Mouse (Mus musculus) layer of hippocampus, adult 9-10 months (tissue): ENCODE data around the gene Plcl2.

Experiments
- DNase-seq: peaks from one replicate; pipeline ENCODE4 v3.0.0; 2022; ENCODE audit warnings: low spot score

Gene Plcl2

DNA sequence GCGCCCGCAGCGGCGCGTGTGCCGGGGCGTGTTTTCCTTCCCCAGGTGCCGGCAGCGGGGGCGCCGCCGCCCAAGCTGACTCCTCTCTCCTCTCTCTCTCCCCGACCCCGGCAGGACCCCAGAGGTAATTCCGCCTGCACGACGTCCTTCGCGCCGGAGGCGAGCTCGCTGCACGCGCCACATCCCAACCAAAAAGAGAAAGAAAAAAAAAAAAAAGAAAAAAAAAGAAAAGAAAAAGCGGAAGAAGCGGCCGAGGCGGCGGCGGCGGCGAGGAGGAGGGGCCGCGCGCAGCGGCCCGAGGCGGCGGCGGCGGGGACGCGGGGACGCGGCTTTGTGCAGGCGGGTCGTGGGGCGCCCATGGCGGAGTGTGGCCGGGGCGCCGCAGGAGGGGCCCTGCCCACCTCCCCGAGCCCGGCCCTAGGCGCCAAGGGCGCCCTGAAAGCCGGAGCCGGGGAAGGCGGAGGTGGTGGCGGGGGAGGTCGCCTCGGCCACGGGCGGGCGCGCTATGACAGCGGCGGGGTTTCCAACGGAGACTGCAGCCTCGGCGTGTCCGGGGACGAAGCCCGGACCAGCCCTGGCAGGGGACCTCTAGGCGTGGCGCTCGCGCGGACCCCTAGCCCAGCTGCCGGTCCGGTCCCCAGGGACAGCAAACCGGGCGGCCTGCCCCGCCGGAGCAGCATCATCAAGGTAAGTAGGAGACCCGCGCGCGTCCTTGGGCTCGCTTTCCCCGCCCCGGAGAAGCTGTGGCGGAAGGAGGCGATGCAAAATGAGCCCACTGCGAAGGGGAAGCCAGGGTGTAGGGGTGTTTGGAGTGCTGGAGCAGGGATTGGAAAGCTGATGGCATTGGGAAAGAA, at the start of gene Plcl2:
TSS of gene Plcl2 (plus strand) at position 153 of the 854 bp plus-strand sequence.
- DNase-seq, result no peak

DNA sequence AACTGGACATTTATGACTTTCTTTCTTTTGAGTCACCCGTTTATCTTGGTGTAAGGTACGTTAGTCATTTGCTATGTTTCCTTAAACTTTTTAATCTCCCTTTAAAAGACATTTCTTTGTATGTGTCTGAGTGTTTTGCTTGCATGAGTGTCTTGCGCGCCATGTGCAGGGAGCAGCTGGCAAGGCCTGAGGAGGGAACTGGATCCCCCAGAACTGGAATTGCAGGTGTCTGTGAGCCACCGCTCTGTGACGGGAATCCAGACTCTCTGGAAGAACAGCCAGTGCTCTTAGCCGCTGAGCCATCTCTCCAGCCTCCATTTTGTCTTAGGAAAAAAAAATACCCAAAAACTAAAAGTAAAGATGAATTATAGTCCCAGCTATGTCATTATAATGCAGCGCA, 48.9 kb upstream of the Plcl2 start:
- DNase-seq, result no peak

DNA sequence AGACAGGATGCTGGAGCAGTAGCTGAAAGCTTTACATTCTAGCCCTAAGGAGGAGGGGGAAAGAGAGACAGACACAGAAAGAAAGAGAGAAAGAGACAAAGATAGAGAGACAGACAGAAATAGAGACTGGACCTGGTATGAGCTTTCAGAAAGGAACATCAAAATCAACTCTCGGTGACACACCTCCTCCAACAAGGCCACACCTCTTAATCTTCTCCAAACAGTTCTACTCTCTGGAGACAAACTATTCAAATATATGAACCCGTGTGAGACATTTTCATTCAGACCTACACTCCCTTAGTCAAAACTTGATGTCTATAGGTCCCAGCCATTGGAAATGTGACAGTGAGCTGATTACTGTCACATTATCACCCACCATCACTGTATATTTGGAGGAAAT, 41.8 kb upstream of the Plcl2 start:
- no peak for DNase-seq

DNA sequence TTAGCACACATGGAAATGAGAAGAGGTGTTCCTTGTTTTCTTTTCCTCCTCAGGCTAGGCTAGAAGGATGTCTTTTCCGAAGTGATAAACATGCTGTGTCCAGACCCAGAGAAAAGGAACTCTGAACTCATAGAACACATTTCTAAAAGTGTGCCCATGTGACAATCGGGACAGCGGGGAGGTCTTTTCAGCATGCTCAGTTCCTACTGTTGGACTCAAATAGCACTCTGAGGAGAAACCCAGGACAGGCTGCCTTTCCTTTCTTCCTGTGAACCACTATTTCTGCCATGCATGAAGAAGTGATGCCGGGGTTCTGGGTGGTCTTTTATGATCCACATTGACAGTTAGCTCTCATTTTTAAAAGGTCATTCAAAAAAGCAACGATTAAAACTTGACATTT, 40.1 kb upstream of the Plcl2 start:
- DNase-seq, result no peak

DNA sequence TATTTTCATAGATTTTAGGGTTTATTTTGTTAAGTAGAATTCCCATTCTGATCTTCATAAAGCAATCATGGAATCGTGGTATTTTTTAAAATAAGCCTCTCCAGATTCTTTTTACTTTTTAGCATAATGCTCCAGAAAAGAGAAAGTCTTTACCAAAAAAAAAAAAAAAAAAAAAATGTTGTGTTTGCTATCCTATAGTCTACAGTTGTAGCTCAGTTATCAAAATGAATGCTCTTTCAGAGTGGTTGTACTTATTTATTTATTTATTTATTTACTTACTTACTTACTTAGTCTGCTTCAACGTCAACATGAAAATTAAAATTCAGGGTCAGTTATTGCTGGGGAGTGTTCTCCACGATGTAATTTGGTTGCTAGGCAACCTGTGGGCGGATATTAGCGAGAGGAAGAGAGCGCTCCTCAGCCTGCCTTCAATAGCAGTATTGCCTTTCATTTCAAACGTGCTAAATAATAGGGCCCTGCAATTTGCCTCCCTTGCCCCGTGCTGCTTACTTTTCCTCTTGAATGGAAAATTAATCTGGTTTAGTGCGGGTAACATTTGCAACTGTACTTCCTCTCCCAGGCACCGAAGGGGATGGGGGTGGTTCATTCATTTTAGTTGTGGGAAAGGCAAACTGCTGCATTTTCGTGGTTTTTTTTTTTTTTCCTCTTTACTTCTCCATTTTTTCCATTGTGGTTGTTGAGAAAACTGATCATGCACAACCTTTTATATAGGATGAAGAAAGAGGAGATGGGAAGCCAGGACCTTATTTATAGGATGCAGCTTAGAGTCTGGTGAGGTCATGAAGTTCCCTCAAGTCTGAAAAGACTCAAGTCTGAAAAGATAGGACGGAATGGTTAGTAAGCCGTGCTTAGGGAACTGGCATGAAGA, 39.4 kb upstream of the Plcl2 start:
- DNase-seq, result peak; percentile 44

DNA sequence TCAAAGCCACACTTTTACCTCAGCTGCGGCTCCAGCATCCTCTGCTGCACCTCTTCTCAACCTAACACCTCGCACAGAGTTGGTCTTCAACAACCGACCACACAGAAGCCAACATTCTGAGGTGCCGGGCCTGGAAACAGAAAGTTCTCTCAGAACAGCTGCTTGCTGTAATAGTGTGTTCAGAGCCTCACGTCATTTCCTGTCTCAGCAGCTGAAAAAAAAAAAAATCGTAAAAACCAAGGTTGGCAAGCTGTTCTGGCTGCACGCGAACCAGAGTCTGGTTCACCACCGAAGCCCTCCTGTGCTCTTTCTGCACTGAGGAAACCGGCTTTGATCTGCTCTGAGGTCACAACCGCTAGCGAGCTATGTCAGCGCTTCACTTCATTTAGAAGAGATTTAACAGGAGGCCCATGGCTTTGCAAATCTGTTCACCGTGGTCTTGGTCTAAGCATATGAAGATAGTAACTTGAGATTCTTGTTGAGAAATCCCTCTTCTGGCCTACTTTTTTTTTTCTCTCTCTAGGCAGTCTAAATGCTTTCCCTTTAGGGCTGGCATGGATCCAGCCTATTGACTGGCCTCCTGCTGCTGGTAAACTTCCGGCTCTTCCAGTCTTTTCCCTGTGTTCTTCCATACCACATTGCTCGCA, 38.6 kb upstream of the Plcl2 start:
- DNase-seq, result no peak

DNA sequence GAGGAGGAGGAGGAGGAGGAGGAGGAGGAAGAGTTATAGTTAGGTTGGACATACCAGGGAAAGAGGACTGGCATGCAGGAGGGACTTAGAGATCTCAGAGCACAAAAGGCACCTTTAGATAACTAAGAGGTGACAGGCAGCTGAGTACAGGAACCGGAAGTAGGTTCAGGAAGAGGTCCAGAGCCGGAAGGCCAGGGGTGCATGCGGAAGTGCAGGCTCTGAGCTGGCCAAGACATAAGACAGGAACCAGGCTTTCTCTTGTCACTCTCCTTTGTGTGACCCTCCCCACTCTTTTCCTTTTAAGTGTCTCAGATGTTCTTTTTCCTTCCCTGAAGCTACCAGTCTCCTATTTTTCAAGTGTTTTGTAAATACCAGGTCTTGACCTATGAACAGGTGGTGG, 38.0 kb upstream of the Plcl2 start:
- no peak for DNase-seq

DNA sequence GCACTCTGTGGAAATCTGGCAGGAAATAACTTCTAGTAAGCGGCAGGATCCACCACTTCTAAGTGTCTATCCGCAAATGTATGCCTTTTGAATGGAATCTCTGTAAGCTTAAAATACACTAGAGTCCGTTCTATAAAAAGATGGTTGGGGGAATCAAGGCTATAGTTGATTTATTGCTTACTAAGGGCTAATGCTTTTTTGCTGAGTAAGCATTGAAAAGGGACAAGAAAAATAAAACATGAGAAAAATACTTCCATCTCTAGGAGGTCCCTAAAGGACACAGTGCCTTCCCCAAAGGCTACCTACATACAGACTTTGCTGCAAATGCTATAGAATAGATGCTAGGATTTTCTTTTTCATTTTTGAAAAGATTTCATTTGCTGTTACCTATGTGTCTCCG, 31.9 kb upstream of the Plcl2 start:
- DNase-seq, result no peak

DNA sequence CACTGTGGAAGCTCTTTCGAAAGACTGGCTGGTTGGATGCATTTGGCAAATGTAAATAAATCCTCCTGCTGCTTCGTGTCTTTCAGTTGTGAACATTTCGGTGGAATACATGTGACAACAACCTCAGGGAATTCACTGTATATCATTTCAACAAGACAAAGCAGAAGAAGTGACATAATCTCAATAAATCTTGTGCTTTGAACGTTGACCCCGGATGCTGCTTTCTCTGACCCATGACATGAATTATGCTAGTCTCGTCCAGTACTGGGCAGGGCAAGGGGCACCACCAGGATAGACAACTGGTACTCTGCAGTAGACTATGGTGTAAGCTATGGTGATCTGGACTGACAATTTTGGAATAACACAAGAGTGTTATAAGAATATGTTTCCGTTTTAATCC, 28.3 kb upstream of the Plcl2 start:
- no peak for DNase-seq

DNA sequence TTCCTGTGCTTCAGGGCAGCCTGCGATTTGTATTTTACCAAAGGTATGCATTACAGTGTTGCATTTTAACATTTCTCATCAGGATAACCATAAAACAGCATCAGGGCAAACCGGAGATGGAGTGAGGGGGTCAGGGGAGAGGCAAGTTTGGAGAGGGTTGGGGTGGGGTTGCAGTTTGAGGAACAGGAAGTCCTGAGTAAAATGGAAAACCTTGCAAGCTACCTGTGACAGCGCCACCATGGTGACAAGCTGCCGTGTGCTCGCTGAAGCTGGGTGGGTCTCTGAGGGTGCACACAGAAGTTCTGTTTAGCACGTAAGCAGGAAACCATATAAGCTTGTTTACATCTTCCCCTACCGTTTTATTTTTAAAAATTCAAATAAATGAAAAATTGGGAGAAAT, 25.5 kb upstream of the Plcl2 start:
- DNase-seq, result no peak

DNA sequence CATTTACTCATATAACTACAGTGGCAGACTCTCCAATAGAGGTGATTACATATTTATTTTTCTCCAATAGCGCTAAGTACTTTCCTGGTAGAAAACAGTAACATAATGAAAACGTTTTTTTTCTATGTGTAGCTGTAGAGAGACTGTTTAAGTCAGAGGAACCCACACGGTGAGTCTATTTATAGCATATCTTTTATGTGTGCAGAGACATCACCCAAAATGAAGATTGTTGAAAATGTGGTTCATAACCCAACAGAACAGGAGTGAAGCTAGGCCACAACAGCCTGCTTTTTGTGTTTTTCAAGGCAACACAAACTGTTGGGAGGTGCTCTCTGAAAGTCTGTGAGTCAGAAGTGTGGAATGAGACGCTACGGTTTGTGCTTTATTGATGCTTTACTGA, 24.2 kb upstream of the Plcl2 start:
- DNase-seq, result no peak

DNA sequence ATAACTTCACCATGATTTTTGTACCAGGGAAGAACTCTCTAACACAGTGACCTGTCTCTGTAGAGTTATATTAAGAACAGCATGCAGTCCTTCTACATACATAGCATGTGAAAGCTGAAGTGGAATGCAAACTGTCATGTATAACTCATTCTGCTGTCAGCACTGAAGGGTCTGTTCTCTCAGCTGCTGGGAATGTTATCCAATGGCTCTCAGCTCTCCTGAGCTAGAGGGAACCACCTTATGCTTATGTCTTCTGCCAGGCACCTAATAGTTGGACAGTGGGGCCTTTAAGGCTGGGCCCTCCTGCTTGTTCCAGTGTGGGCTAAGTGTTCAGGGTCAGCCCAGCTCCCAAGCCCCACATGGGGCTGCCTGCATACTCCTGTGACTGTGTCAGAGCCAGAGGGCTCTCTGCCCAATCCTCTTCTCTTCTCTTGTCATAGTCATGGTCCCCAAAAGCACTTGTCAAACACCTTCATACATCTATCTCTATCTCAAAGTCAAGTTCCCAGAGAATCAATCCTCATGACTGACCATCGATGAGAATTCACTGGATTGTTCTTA, 22.1 kb upstream of the Plcl2 start:
- DNase-seq, result no peak

DNA sequence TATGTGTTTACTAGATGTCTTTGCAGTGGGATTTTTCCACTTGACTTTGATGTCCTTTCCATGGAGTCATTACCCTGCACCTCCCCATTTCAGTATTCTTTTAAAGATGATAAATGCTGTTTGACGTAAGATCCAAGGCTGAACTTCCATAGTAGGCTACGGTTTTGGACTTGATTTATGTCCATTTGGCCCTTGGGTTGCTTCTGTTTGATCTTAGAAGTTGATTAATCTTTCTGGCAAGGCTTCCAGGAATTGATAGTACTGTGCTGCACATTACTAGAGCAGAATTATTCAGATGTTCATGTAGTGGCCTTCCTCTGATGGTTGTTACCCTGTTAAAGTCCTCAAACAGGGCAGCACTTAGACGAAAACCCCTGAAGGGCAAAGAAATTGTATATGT, 21.5 kb upstream of the Plcl2 start:
- DNase-seq, result no peak

DNA sequence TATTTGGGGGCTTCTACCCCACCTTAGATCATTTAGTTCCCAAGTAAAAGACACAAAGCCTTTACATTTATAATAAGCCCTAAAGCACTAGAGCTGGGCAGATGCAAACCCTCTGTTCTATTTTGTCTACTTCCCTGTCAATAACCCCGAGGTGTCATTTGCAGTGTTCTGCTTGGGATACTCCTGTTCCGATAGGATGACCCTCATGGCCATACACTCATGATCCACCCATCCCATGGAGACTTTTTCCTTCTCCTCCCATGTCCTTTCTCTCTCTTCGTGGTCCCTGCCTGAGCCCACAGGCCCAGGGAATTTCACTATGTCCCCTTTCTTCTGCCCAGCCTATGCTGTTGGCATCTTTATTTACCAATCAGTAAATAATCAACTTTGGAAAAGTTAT, 20.8 kb upstream of the Plcl2 start:
- DNase-seq, result no peak

DNA sequence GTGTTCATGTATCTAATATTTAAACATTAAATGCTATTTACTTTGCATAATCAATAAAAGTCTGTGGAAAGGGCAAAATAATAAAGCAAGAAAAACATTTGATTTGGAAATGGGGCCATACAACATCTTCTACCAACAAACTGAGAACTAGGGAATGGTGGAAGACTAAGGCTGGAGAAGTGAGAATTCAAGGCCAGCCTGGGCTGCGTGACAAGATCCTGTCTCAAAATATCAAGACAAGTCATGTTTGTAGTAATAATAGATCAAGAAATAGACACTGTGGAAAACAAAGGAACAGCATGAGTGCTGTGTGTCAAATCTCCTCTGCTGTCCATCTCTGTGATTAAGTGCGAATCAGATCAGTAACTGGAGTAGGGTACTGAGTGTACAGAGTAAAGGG, 20.3 kb upstream of the Plcl2 start:
- no peak for DNase-seq

DNA sequence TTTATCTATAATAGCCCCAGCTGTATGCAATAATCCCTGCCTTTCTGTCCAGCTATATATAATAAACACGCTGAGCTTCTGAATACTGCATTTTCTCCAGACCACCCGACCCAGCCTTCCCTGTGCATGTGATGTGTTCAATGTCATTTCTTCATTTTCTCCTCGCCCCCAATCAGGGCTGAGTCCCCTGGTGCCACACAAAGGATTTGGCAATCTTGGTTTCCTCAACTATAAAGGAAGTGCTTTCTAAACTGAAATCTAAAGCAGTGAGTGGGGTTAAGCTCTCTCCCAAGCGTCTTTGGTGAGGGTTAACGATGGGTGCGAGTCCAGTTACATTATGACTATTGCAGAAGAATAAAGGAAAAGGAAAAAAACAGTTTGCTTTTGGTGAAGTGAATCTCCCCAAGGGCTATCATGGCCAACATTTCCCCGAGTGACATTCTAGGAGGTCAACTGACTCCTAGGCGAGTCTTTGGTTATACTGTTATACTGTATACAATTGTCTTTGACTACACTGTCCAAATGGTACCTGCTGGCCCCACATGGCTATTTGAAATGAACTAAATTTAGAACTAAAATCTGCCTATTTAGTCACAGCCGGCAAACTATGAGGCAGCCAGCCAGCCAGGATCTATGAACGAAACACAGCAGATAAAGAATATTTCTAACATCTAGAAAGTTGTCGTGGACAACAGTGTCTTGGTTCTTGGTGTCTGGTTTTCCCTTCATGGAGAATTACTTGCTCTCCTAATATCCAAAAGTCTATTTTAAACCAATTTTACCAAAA, 18.4 kb upstream of the Plcl2 start:
- no peak for DNase-seq

DNA sequence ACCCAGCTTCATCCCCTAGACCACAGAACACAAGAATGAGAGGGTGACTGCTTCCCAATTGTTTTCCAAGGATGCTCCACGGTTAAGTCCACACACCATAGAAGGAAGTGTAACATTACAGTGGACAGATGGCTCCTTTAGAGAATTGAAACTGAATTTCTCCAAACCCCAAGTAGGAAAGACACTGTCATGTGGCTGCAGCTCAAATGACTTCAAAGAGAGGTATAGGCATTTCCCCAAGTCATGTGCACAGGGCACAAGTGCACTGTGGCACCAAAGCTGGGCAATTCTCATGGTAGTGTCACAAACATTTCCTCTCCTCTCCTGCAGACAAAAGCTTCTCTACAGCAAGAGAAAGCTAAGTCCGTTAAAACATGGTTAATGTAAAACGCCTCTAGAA, 17.7 kb upstream of the Plcl2 start:
- DNase-seq, result no peak

DNA sequence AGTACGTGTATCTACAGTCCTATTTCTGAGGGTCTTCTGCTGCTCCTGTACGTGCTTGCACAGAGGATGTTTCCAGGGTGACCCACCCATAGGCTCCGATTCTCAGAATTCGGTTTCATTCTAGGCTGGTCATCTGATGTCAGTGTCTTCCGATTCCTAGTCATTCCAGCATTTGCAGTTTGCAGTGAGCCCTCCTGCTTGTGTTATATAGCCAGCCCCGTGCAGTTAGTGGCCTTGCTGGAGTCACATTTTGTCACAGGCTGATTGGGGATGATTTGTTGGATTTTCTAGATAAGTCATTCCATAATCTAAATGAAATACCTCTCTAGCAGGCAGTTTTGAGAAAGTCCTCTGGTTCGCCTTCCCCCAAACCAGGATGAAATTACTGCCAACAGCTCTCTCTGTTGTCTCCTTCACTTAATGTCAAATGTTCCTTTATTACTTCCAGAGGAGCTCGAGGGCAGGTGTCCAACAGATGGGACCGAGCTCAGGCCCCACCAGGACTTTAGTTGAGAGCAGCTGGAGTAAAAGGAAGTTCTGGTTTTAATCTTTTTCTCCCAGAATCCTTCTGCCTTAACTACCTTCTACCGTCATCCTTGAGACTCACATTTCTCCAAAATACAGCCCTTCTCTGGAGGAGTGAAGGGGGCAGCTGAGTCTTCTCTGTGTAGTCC, 13.8 kb upstream of the Plcl2 start:
- DNase-seq, result no peak

DNA sequence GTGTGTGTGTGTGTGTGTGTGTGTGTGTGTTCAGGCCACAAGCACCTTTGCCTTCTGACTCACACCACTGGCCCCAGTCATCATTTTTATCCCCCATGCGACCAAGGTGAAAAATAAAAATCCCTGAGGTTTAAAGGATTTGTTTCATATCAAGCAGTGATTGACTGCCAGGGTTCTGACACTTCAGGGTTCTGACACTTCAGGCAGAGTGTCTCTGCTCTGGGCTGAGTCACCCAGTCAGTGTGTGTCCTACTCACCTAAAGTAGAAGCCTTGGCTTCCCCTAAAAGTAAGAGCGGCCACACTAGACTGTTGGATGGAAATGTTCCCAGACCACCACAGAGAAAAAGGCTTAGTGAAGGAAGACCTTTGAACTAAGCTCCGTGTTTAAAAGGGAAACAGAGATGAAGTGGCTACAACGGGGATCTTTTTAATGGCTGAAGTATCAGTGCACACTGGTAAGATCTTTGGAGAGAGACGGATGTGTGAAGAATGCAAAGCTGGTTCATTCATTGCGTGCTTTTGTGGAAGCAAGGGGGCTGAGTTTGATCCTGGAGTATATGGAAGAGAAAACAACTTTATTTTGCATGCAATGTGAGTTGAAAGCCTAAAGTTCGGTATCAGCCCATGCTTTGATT, 11.0 kb upstream of the Plcl2 start:
- no peak for DNase-seq

DNA sequence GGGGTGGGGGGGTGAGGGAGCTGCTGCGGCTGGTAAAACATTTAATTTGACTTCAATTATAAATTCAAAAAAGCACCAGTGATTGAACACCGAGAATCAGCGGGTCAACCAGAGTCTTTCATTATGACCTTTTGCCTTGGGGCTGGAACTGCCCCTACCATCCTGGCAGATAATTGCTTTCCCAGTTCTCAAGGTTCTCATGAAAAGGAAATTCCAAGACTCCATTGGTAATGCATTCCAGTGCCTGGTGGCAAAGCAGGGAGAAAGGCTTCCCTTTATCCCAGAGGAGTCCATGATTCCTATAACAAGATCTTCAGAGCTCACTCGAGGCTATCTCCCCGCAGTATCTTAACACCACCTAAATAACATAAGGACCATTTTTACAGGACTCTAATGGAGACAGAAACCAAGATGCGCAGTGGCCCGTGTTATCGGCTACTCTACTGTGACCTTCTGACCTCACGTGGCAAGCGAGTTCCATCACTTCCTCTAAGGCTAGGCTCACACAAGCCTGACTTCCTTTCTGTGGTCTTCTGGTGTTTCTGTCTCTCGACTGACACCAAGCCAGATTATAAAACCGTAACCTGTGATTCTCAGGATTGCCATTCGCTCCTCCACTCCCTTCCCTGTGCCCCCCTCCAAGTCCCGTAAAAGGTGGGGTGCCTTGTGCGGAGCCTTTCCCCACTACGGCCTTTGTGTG, 10.0 kb upstream of the Plcl2 start:
- DNase-seq, result no peak
